Mouse (Mus musculus): ENCODE measurements around the gene Cux1.

- peak; percentile 70; the same call in 1 of the 2 replicates for TF ChIP-seq CTCF (IDR thresholded peaks at IDR 0.05; ENCODE audit: extremely low read depth, insufficient read depth, insufficient read length, insufficient replicate concordance)
- no peak for TF ChIP-seq POLR2A (IDR thresholded peaks at IDR 0.05; ENCODE audit: low read depth, low read length)
These were observed 308.4 kb downstream of the Cux1 start for GRCm38 (mm10) chr5:136258919-136259318.
